Mouse (Mus musculus) embryonic facial prominence, embryonic 10.5 days (tissue): ENCODE data around the gene Krtap7-1. TPM values are rescaled to one million over a fixed set of nuclear protein-coding genes. Genes with fewer than 3 reads are reported as not detected.

Experiments
- DNase-seq: peaks from one replicate; pipeline ENCODE4 v3.0.0-alpha.2; 2017; ENCODE audit warnings: low spot score
- H3K27ac ChIP-seq: fragments of 300-500 bp; sonication (generic); replicated peaks from 2 replicates; pipeline ENCODE4 v1.5.1; 2016; ENCODE audit warnings: mild to moderate bottlenecking
- H3K27me3 ChIP-seq: fragments of 300-500 bp; sonication (generic); replicated peaks from 2 replicates; pipeline ENCODE4 v1.6.1; 2016; ENCODE audit warnings: low read depth, mild to moderate bottlenecking; ENCODE audit not compliant: poor library complexity, severe bottlenecking
- H3K36me3 ChIP-seq: fragments of 300-500 bp; sonication (generic); replicated peaks from 2 replicates; pipeline ENCODE4 v1.6.1; 2016; ENCODE audit warnings: mild to moderate bottlenecking, moderate library complexity
- H3K4me1 ChIP-seq: fragments of 300-500 bp; sonication (generic); 2 replicates; pipeline ENCODE4 v1.6.1; 2016
- H3K4me3 ChIP-seq: fragments of 300-500 bp; sonication (generic); 2 replicates; pipeline ENCODE4 v1.5.1; 2016; ENCODE audit warnings: mild to moderate bottlenecking, moderate library complexity
- H3K9me3 ChIP-seq: fragments of 300-500 bp; sonication (generic); 2 replicates; pipeline ENCODE4 v1.6.1; 2016; ENCODE audit warnings: mild to moderate bottlenecking
- WGBS: fragments of 180-500 bp; shearing (Covaris S2); methylation state at CpG from one replicate; pipeline ENCODE4 v1.1.7; 2016; 5-methylcytosine and 5-hydroxymethylcytosine counted together
- polyA plus RNA-seq: library from polyadenylated mRNA; unstranded; fragments of >200 nt; fragmentation: Nextera tagmentation; extraction: Ambion mirVana; gene quantifications from 2 replicates; pipeline ENCODE4 v1.2.1, GENCODE M21; 2016

The Krtap7-1 gene
- polyA plus RNA-seq, 1 experiment from 2014 or later = not detected

DNA sequence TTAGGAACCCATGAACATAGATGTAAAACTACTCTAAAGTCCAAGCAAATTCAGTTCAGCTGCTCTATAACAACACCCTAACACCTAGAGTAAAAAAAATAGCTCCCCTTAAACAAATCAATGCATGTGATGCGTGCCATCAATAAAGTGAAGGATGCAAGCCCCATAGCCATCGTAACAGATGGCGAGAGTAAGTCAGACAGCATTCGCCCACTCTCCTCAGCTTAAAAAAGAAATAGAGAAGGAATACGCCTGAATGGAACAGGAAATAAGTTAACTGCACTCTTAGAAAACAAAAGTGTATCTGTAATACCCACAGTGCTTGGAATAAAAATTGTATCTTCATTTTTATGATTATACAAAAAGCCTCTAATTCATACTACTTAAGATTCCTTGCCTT, 11.1 kb downstream of the Krtap7-1 start:
- Histone ChIP-seq H3K27me3 (no peaks in the 10 kb centered on the region), H3K36me3 (no peaks in the 10 kb centered on the region), H3K27ac (no peak overlapping the region), H3K9me3 (no peaks in the 10 kb centered on the region), H3K4me3 (no peak overlapping the region), H3K4me1 (no peaks in the 10 kb centered on the region)
- no peak for DNase-seq
- WGBS = 88% methylated on average over 5 of the region's 5 CpGs

DNA sequence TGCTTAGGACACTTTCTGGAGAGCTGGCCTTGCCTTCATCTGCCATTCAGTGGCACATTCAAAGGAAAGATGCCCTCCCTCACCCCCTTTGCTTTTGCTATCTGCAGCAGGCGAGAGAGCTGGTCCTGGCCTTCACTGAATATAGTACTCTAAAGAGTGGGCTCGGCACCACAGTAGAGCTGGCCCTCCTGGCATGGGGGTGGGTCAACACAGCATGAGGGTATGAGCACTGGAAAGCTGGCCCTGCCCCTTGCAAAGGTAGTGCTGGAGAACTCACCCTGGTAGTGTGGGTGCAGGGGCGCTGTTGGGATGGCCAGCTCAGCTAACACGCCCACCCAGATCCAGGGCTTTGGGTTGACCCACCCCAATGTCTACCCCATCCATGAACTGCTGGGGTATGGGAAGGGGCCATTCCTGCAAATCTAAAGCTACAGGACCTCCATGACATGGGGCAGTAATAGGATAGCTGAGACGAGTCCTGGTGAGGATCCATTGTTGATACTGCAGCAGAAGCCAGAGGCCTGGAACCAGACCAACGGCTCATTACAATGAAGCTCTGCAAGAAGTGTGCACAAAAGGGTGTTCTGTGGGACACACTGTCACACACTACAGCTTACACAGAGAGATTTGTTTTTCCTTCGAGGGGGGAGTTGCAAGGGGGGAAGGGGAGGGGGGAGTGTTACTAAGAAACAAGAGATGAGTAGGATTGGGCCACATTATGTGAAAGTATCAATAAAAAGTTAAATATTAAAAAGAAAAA, 12.5 kb downstream of the Krtap7-1 start:
- H3K9me3 ChIP-seq = no peaks in the 10 kb centered on the region
- no peaks in the 10 kb centered on the region for H3K4me1 ChIP-seq
- no peaks in the 10 kb centered on the region for H3K27me3 ChIP-seq
- no peak overlapping the region for H3K27ac ChIP-seq
- DNase-seq = no peak
- H3K36me3 ChIP-seq = no peaks in the 10 kb centered on the region
- 85% methylated on average over 7 of the region's 7 CpGs for WGBS
- H3K4me3 ChIP-seq = no peak overlapping the region

GRCm38 (mm10) chr16:89487852-89488251, 20.3 kb downstream of the Krtap7-1 start, which contains the start of gene Krtap8-1:
Gene Krtap8-1 (minus strand): TSS chr16:89487952.
- Histone ChIP-seq H3K9me3 (no peaks in the 10 kb centered on the region), H3K4me1 (no peaks in the 10 kb centered on the region), H3K36me3 (no peaks in the 10 kb centered on the region), H3K27me3 (no peaks in the 10 kb centered on the region), H3K27ac (no peak within 1 kb of the TSS), H3K4me3 (no peak within 1 kb of the TSS)
- no peak for DNase-seq
- WGBS = 86% methylated on average over 7 of the region's 7 CpGs

GRCm38 (mm10) chr16:89477679-89478314, 30.3 kb downstream of the Krtap7-1 start:
- Histone ChIP-seq H3K4me1 (no peaks in the 10 kb centered on the region), H3K27ac (no peak overlapping the region), H3K4me3 (no peak overlapping the region), H3K9me3 (no peaks in the 10 kb centered on the region), H3K27me3 (no peaks in the 10 kb centered on the region), H3K36me3 (no peaks in the 10 kb centered on the region)
- DNase-seq = no peak
- WGBS = 88% methylated on average over 12 of the region's 12 CpGs

DNA sequence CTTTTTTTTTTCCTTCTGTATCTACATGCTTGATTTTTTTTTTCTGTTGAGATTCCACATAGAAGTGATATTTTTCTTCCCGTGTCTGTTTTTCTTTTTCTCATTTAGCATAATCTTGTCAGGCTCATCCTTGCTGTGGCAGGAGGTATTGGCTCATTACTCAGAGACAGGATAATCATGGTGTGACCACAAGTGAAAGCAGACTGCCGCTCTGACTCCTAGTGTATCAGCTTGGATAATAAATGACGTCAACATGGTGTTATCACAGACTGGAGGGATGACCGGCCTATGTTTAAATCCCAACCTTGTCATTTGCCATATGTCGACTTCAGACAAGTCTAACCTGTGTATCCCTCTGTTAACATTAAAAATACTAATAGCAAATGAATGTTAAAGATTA, 46.9 kb downstream of the Krtap7-1 start:
- DNase-seq = no peak
- H3K27ac ChIP-seq = no peak overlapping the region
- H3K4me1 ChIP-seq = no peaks in the 10 kb centered on the region
- WGBS = 89% methylated on average over 5 of the region's 5 CpGs
- H3K4me3 ChIP-seq = no peak overlapping the region
- no peaks in the 10 kb centered on the region for H3K36me3 ChIP-seq
- no peaks in the 10 kb centered on the region for H3K9me3 ChIP-seq
- no peaks in the 10 kb centered on the region for H3K27me3 ChIP-seq

Other genes starting within 250 kb of the Krtap7-1 start
- not detected in 2 replicates for gene Krtap21-1, start 104.5 kb downstream of the Krtap7-1 start, polyA plus RNA-seq
- not detected in 2 replicates for gene Krtap6-2, start 88.2 kb downstream of the Krtap7-1 start, polyA plus RNA-seq
- not detected in 2 replicates for gene Krtap8-1, start 20.4 kb downstream of the Krtap7-1 start, polyA plus RNA-seq
- not detected in 2 replicates for gene Krtap11-1, start 62.9 kb upstream of the Krtap7-1 start, polyA plus RNA-seq